Mouse (Mus musculus): Measurements from ENCODE around the gene Spata25. TPM values are rescaled to one million over a fixed set of nuclear protein-coding genes. Genes with fewer than 3 reads are reported as not detected.
"Not testable (repeated sequence)": the region's sequence is repeated elsewhere in the genome, so short reads cannot be mapped to it uniquely, and the experiment has no call there.

Spata25 gene
- total and polyA plus RNA-seq, 2 experiments from 2014 or later: not detected

GRCm38 (mm10) chr2:164871602-164872303 lies 43.4 kb upstream of the Spata25 start:
- TF ChIP-seq CTCF (IDR thresholded peaks at IDR 0.05; ENCODE audit: low read depth): no peak
- TF ChIP-seq EP300 (IDR thresholded peaks at IDR 0.05; ENCODE audit: low read depth): no peak
- Histone ChIP-seq H3K27ac (ENCODE audit: low read depth) (no peak overlapping the region), H3K9ac (replicated peaks; ENCODE audit: low read depth, low read length) (no peak overlapping the region), H3K36me3 (replicated peaks; ENCODE audit: control insufficient read depth, insufficient read depth, low read length) (no peaks in the 10 kb centered on the region), H3K4me1 (ENCODE audit: control insufficient read depth, insufficient read depth) (peaks cover 20% of the 10 kb centered on the region), H3K27me3 (ENCODE audit: control insufficient read depth, insufficient read depth, low read length) (no peaks in the 10 kb centered on the region), H3K4me3 (ENCODE audit: low read depth, low read length) (no peak overlapping the region), H3K4me2 (ENCODE audit: low read depth, low read length) (no peak overlapping the region), H3K9me3 (replicated peaks; ENCODE audit: control insufficient read depth, low read length) (peaks cover 5% of the 10 kb centered on the region; the same call in 1 of the 2 replicates)
- 49% methylated on average over 6 of the region's 6 CpGs for WGBS
- ATAC-seq (ENCODE audit: insufficient read depth, low read depth): no peak
- no peak for DNase-seq (ENCODE audit: low spot score)

DNA sequence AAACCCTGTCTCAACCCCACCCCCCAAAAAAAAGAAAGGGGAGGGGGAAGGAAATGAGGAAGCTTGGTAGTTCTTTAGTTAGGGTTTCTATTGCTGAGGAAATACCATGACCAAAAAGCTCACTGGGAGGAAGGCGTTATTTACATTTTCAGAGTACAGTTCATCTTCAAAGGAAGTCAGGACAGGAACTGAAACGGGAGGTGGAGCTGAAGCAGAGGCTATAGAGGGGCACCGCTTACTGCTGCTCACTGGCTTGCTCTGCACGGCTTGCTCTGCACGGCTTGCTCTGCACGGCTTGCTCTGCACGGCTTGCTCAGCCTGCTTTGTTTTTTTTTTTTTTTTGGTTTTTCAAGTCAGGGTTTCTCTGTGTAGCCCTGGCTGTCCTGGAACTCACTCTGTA lies 40.2 kb upstream of the Spata25 start:
- Histone ChIP-seq H3K4me2 (ENCODE audit: low read depth, low read length) (no peak overlapping the region), H3K27ac (ENCODE audit: low read depth) (no peak overlapping the region), H3K9ac (replicated peaks; ENCODE audit: low read depth, low read length) (no peak overlapping the region), H3K36me3 (replicated peaks; ENCODE audit: control insufficient read depth, insufficient read depth, low read length) (no peaks in the 10 kb centered on the region), H3K9me3 (replicated peaks; ENCODE audit: control insufficient read depth, low read length) (peaks cover 5% of the 10 kb centered on the region; the same call in 1 of the 2 replicates), H3K4me3 (ENCODE audit: low read depth, low read length) (no peak overlapping the region), H3K4me1 (ENCODE audit: control insufficient read depth, insufficient read depth) (peaks cover 9% of the 10 kb centered on the region), H3K27me3 (ENCODE audit: control insufficient read depth, insufficient read depth, low read length) (no peaks in the 10 kb centered on the region)
- no peak for ATAC-seq (ENCODE audit: insufficient read depth, low read depth)
- no peak for TF ChIP-seq EP300 (IDR thresholded peaks at IDR 0.05; ENCODE audit: low read depth)
- TF ChIP-seq CTCF (IDR thresholded peaks at IDR 0.05; ENCODE audit: low read depth): no peak
- no peak for DNase-seq (ENCODE audit: low spot score)
- 79% methylated on average over 7 of the region's 7 CpGs for WGBS

- no peak overlapping the region for H3K9ac ChIP-seq (replicated peaks; ENCODE audit: low read depth, low read length)
- TF ChIP-seq EP300 (IDR thresholded peaks at IDR 0.05; ENCODE audit: low read depth) (0 out of 2 replicates have a peak, but pooled peaks have one; percentile 2), CTCF (IDR thresholded peaks at IDR 0.05; ENCODE audit: low read depth) (peak; percentile 54)
- peak overlapping the region; percentile 95 for H3K27ac ChIP-seq (ENCODE audit: low read depth)
- DNase-seq (ENCODE audit: low spot score) (no peak), ATAC-seq (ENCODE audit: insufficient read depth, low read depth) (peak; percentile 25)
- no peak overlapping the region for H3K4me2 ChIP-seq (ENCODE audit: low read depth, low read length)
- H3K27me3 ChIP-seq (ENCODE audit: control insufficient read depth, insufficient read depth, low read length): no peaks in the 10 kb centered on the region
- 90% methylated on average over 7 of the region's 7 CpGs for WGBS
- H3K4me3 ChIP-seq (ENCODE audit: low read depth, low read length): no peak overlapping the region
- no peaks in the 10 kb centered on the region for H3K36me3 ChIP-seq (replicated peaks; ENCODE audit: control insufficient read depth, insufficient read depth, low read length)
- H3K4me1 ChIP-seq (ENCODE audit: control insufficient read depth, insufficient read depth): peaks cover 9% of the 10 kb centered on the region
- peaks cover 5% of the 10 kb centered on the region; the same call in 1 of the 2 replicates for H3K9me3 ChIP-seq (replicated peaks; ENCODE audit: control insufficient read depth, low read length)
Measured at GRCm38 (mm10) chr2:164867566-164867965, 39.2 kb upstream of the Spata25 start.

DNA sequence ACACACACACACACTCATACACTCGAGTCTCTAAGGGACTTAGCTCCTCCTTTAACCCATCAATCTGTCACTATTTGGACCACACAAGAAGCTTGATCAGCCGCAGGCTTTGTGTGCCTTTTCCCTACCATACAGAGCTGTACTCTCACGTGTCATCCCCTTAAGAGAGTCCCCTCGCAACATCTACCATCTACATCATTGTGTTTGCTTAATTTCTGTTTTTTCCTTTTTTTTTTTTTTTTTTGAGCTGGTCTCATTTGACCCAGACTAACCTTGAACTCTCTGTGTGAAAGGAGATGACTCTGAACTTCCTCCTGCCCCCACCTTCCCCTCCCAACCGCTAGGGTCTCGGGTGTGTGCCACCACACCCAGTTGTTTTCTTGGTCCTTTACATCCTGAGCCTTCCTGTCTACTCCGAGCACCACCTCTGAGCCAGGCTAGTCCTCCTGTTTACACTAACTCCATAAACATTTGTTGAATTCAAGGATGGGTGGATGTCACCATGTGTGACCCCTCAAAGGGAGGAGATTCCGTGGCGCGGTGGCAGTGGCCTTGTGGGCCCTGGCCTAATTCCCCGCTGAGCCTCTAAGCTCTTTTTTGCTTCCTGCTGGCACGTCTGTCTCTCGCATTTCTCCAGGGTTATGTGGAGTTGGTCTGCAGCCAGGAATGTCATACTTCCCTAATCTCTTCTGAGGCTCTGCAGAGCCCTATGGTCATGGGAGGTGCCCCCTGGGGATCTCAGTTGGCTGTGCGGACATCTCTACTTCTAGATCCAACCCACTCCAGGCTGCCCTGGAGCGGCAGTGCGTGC lies 38.6 kb upstream of the Spata25 start:
- Histone ChIP-seq H3K4me3 (ENCODE audit: low read depth, low read length) (no peak overlapping the region), H3K4me2 (ENCODE audit: low read depth, low read length) (no peak overlapping the region), H3K27me3 (ENCODE audit: control insufficient read depth, insufficient read depth, low read length) (no peaks in the 10 kb centered on the region), H3K27ac (ENCODE audit: low read depth) (peak overlapping the region; percentile 95), H3K36me3 (replicated peaks; ENCODE audit: control insufficient read depth, insufficient read depth, low read length) (no peaks in the 10 kb centered on the region), H3K9me3 (replicated peaks; ENCODE audit: control insufficient read depth, low read length) (peaks cover 5% of the 10 kb centered on the region; the same call in 1 of the 2 replicates), H3K4me1 (ENCODE audit: control insufficient read depth, insufficient read depth) (peaks cover 9% of the 10 kb centered on the region), H3K9ac (replicated peaks; ENCODE audit: low read depth, low read length) (0 out of 2 replicates have a peak overlapping the region, but pooled peaks have one; percentile 13)
- TF ChIP-seq EP300 (IDR thresholded peaks at IDR 0.05; ENCODE audit: low read depth): peak; percentile 93
- no peak for TF ChIP-seq CTCF (IDR thresholded peaks at IDR 0.05; ENCODE audit: low read depth)
- peak; percentile 96 for ATAC-seq (ENCODE audit: insufficient read depth, low read depth)
- WGBS: 11% methylated on average over 16 of the region's 16 CpGs
- DNase-seq (ENCODE audit: low spot score): peak; percentile 96

DNA sequence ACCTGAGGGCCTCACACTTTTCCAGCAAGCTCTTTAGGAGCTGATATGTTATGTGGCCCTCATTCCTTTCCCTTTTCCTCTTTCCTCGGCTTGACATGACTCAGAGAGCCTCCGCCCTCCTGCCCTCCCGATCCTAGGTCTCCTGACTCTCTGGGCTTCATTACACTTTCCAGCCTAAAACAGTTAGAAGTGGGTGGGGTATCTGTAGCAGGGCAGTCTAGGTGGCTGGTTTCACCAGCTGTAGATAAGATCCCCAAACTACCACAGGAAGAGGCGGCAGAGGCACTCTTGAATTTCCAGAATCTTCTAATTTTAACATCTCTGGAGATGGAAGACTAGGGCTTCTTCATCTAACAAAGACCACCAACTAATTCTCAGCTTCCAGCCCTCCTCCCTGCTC lies 36.3 kb upstream of the Spata25 start:
- WGBS: 60% methylated on average over 4 of the region's 4 CpGs
- ATAC-seq (ENCODE audit: insufficient read depth, low read depth): no peak
- Histone ChIP-seq H3K9me3 (replicated peaks; ENCODE audit: control insufficient read depth, low read length) (peaks cover 5% of the 10 kb centered on the region; the same call in 1 of the 2 replicates), H3K4me2 (ENCODE audit: low read depth, low read length) (no peak overlapping the region), H3K27me3 (ENCODE audit: control insufficient read depth, insufficient read depth, low read length) (no peaks in the 10 kb centered on the region), H3K36me3 (replicated peaks; ENCODE audit: control insufficient read depth, insufficient read depth, low read length) (no peaks in the 10 kb centered on the region), H3K9ac (replicated peaks; ENCODE audit: low read depth, low read length) (no peak overlapping the region), H3K4me1 (ENCODE audit: control insufficient read depth, insufficient read depth) (peaks cover 18% of the 10 kb centered on the region), H3K27ac (ENCODE audit: low read depth) (no peak overlapping the region), H3K4me3 (ENCODE audit: low read depth, low read length) (no peak overlapping the region)
- no peak for DNase-seq (ENCODE audit: low spot score)
- TF ChIP-seq CTCF (IDR thresholded peaks at IDR 0.05; ENCODE audit: low read depth) (no peak), EP300 (IDR thresholded peaks at IDR 0.05; ENCODE audit: low read depth) (no peak)

- not testable (repeated sequence) for H3K36me3 ChIP-seq (replicated peaks; ENCODE audit: control insufficient read depth, insufficient read depth, low read length); DNase-seq (ENCODE audit: low spot score); H3K4me3 ChIP-seq (ENCODE audit: low read depth, low read length); H3K27me3 ChIP-seq (ENCODE audit: control insufficient read depth, insufficient read depth, low read length); ATAC-seq (ENCODE audit: insufficient read depth, low read depth); H3K9ac ChIP-seq (replicated peaks; ENCODE audit: low read depth, low read length); H3K9me3 ChIP-seq (replicated peaks; ENCODE audit: control insufficient read depth, low read length); H3K4me2 ChIP-seq (ENCODE audit: low read depth, low read length); H3K27ac ChIP-seq (ENCODE audit: low read depth)
- H3K4me1 ChIP-seq (ENCODE audit: control insufficient read depth, insufficient read depth): peaks cover 18% of the 10 kb centered on the region
- 91% methylated on average over 7 of the region's 9 CpGs for WGBS
Measured at GRCm38 (mm10) chr2:164863411-164863810, 35.1 kb upstream of the Spata25 start.

All from heart, postnatal 0 days (tissue).